Mouse (Mus musculus): ENCODE data around the gene Tjp3.
"Not testable (repeated sequence)": the region's sequence is repeated elsewhere in the genome, so short reads cannot be mapped to it uniquely, and the experiment has no call there.

The Tjp3 gene

DNA sequence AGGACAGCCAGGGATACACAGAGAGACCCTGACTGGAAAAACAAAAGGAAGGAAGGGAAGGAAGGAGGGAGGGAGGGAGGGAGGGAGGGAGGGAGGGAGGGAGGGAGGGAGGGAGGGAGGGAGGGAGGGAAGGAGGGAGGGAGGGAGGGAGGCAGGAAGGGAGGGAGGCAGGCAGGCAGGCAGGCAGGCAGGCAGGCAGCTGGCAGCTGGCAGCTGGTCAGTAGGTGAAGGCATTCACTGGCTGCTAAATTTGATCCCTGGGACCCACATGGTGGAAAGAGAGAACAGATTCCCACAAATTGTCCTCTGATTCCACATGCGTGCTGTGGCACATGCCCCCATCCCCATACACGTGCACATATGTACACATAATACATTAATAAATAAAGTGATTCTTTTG lies 52.8 kb downstream of the Tjp3 start:
- in situ Hi-C loops (cut with MboI; ENCODE audit: low sequenced_read_pairs), result no loop called here

DNA sequence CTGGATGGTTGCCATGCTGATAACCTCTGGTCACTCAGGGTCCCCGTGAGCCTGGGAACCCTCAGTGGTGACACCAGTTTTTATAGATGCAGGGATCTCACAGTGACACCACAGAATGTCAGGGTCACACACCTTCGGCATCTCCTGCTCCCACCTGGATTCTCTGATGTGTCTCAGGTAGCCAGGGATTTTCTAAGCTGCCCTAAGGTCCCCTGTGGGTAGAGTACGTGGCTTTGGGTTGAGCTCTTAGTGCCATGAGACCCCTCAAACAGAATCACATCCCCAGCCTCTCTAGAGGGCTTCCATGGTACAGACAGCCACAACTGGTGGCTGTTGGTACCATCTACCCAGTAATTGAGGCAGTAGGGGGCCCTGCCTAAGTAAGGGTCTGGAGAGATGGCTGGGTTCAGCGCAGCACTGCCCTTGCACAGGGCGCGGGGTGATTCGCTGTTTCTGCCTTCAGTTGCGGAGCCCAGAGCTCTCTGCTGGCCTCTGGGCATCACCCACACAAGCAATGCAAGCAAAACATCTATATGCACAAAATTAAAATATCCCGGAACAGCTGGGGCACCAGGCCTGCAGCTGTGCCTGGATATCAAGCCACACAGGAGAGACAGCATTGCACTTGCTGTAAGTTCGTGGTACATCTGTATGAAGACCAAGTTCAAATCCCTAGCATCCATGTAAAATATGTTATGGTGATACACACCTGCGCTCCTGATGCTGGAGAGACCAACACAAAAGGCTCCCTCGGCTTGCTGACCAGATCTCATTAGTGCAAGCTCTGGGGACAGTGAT lies 54.7 kb downstream of the Tjp3 start:
- in situ Hi-C loops (cut with MboI; ENCODE audit: low sequenced_read_pairs), result no loop called here

DNA sequence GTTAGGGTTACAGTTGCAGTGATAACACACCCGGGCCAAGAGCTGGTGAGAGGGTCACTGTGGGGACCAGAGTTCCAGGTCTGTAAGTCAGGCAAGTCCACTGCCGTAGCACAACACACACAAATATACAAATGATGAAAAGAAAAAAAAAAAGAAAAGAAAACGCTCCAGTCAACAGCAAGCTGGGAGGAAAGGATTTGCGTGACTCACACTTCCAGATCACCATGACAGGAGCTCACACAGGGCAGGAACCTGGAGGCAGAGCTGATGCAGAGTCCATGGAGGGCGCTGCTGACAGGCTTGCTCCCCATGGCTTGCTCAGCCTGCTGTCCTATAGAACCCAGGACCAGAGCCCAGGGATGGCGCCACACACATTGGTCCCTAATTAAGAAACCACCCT lies 57.2 kb downstream of the Tjp3 start:
- in situ Hi-C loops (cut with MboI; ENCODE audit: low sequenced_read_pairs), result no loop called here

DNA sequence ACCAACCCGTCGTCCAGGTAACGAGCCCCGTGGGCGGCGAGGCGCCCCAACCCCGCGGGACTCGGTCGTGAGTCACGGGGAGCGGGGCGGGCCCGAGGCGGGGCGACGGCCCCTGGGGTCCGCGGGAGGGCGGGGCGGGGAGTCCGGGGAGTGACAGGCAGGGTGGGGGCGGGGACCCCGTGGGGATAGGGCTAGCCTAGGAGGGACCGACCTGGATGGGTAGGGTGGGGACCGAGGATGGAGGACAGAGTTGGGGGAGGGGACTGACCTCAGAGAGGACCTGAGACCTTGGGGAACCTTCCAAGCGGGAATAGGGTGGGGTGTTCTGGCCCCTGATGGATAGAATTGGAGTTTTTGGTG lies 58.2 kb downstream of the Tjp3 start:
- in situ Hi-C loops (cut with MboI; ENCODE audit: low sequenced_read_pairs), result no loop called here

DNA sequence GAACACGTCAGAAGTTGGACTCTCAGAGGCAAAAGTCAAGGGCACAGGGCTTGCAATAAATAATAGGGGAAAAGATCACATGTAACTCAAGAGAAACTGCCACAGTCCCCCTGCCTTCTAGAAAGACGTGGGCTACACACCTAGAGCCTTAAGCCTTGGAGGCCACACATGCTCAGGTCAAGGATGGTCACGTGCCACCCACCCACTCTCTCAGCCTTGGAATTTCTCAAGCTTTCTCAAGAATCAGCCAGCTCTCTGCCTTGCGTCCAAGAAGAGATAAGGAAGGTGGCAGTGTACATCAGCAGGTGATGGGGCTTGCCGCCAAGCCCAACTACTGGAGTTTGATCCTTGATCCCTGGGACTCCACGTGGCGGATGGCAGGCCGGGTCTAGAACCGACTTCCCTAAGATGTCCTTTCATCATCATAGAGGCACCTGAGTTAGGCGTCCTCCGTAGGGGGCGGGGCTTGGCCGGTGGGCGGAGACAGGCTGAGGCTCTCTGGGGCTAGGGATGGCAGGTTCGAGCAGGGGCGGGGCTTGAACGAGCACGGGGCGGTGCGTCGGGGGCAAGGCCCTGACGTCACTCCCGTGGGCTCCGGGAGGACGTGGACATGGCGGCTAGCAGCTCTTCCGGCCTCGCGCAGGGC lies 58.7 kb downstream of the Tjp3 start, which contains the start of gene Zfr2:
TSS of gene Zfr2 (plus strand) at position 576 of the 646 bp plus-strand sequence.
- in situ Hi-C loops (cut with MboI; ENCODE audit: low sequenced_read_pairs), result no loop called here

DNA sequence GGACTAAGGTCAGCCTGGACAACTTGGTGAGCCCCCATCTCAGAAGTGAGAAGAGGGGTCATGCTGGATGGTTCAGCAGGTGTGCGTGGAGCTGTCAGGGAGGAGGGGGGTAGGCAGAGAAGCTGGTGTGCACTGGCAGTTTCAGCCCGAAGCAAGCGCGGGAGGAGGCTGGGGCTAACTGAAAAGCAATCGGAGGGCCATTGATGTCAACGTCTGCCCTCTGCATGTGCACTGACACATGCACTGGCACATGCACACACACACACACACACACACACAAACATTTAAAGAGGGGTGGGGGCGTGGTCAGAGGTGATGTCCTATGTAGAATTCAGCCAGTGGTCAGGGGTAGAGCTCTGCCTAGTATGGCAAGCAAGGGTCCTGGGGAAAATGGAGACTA lies 59.9 kb downstream of the Tjp3 start:
- in situ Hi-C loops (cut with MboI; ENCODE audit: low sequenced_read_pairs), result no loop called here

DNA sequence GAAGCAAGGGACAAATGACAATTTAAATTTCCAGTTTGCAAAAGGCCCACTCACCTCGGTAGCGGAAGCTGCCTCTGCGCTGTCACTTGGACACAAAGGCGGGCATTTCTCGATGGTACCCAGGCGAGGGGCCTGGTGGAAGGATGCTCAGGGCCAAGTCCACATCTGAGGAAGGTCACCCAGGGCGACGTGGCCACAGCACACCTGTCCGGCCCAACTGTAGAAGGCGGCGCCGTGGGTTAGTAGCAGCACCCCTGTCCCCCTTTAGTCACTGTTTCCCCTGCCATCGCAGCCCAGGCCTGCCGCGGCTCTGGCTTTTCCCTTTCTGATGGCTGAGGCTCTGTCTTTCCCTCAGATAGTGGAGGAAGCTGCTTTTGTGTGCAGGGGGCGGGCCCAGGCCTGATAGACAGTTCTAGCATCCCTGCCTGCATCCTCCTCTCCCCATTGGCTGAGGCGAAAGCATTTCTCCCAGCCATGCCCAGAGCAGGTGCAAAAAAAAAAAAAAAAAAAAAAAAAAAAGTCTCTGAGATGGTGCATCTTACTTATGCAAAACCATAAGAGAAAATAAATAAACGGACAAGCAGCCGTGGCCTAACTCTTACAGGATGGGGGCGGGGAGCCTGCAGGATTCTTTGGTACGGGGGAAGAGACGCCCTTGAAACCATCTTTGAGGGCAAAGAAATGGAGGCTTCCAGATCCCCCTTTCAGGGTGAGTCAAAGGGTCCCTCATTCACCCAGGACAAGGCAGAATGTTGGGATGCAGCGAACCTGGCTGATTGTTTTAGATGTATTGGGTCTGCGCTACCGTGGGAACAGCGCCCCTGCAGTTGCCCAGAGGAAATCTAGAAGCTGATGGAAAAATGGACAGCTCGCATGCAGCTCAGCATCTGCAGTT lies 60.7 kb downstream of the Tjp3 start, which contains the start of gene Atcay:
TSS of gene Atcay (minus strand) at position 396 of the 895 bp plus-strand sequence.
- in situ Hi-C loops (cut with MboI; ENCODE audit: low sequenced_read_pairs), result no loop called here

DNA sequence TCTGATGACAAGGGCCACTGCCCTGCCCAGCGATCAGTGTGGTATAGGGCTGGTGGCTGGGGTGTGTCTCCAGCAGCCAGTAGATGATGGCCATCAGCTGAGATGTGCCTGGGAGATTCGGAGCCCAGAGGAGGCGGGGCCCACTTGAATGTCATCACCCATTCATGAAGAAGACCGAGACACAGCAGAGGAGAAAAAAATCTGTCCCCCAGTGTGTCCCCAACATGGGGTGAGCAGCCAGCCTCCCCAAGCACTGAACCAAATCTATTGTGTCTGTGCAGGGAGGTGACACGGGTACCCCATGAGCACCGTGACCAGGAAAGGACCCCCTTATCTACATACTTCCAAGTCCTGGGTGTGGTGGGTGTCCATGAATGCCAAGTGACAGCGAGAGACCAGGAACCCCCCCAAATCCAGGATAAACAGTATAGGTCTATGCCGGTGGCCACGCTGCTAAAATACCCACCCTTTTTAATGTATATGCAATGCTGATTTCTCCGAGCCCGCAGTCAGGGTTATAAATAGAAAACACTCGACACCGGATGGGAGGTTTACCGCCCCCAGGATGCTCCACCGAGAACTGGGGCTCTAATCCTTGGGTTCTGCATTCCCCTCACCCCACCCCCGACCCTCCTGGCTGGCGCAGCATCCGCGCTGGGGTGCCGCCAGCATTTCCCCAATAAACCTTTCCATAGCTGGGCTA lies 61.5 kb downstream of the Tjp3 start:
- in situ Hi-C loops (cut with MboI; ENCODE audit: low sequenced_read_pairs), result no loop called here

DNA sequence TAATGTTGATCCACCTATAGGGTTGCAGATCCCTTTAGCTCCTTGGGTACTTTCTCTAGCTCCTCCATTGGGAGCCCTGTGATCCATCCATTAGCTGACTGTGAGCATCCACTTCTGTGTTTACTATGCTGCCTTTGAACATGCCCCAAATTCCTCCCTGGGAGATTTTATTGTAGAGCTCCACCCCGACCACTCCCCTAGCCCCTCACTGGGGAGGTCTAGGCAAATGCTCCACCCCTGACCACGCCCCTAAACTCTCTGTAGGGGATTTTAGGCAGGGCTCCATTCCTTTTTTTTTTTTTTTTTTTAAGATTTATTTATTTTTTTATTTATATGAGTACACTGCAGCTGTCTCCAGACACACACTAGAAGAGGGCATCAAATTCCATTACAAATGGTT lies 67.7 kb downstream of the Tjp3 start:
- in situ Hi-C loops (cut with MboI; ENCODE audit: low sequenced_read_pairs), result not testable (repeated sequence)

Data from CH12F3 (cell line).